Mouse (Mus musculus): ENCODE measurements around the gene Gm42688.

Gm42688 gene

DNA sequence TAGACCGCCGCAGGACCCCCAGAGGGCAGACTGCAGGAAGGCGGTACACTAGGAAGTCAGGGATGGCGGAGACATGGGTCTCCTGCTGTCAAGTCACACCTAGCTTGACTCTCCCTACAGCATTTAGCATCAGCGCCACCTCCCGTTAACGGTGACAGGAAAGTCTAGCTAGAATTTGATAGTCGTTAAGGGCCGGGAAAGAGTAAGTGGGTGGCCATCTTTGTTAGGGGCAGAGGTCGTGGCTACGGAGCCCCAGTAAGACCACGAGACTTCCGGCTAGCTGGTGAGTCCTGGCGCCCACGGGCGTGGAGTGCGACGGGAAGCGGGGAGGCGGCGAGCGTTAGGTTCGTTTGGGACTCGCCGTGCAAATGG is at the start of gene Gm42688, which contains the start of gene Ccdc142:
Gene Gm42688 (plus strand): TSS at position 302 of the 372 bp plus-strand sequence.
Gene Ccdc142 (plus strand): TSS at position 286 of the 372 bp plus-strand sequence.
- DNase-seq: peak; percentile 87

DNA sequence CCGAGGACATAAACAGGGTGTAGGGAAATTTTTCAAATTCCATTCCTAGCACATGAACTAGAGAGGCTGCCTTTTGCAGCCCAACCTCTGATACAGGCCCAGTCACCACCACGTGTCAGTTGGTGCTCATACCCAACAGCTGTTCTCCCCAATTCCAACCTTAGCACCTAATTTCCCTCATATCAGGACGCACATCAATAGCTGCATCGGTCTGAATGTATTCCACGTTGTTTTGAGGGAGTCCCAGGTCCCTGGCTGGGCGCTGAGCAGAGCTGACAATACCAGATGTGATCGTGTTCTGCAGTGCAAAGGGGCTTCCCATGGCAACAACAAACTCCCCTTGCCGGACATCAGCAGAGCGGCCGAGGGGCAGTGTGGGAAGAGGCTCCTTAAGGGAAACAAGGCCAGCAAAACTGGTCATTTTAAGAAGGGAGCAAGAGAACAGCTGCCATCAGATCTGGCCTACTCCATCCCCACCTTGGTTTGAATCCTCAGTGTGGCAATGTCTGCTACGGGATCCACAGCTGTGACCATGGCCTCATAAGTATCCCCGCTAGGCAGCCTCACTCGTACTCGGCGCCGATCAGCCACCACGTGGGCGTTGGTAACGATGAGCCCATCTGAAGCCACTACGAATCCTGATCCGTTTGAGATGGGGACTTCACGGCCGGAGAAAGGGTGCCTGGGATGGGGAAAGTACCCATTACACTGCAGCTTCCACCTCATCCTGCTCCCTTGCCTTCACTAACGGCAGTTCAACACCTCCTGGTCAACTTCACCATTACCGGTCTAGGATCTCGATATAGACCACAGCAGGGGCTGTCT is 48.1 kb upstream of the Gm42688 start:
- DNase-seq: no peak

DNA sequence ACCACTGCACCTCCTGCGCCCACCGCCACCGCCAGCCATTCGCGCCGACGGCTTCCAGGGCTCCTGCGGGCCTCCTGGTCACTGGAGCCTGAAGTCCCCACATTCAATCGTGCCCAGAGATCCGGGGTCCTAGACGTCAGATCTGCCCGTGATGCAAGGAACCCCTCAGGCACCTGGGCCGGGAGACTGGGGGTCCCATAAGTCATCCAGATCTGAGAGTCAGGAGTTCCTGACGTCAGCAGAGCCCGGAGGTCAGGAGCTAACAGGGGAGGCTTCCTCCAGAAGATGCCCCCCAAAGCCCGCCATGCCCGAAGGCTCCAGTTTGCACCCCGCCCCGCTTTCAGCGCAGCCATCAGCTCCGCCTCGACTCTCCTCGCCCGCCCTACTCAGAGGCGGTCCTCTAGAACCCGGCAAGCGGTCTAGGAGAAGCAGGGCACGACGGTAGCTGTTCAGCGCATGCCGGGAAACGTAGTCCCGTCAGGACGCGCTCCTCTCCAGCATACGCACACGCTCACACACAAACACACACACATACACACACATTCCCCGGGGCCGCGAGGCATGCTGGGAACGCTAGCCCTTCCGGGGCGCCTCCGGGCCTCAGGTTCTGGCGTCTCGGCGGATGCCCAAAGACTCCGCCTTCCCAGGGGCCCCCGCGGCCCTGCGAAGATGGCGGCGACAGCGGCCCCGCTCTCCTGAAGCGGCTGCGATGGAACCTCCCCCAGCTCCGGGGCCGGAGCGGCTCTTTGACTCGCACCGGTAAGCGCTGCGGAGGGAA is 47.2 kb upstream of the Gm42688 start, which contains the start of gene Aup1:
Gene Aup1 (plus strand): TSS at position 448 of the 778 bp plus-strand sequence.
- DNase-seq: peak; percentile 94

- DNase-seq: no peak
Measured at GRCm38 (mm10) chr6:83054871-83055431, 46.5 kb upstream of the Gm42688 start, which contains the start of gene Htra2. Htra2 (minus strand) TSS chr6:83055273.

GRCm38 (mm10) chr6:83057790-83058189 is 43.6 kb upstream of the Gm42688 start, which contains the start of gene Dqx1:
Dqx1 (plus strand) TSS chr6:83057844.
- DNase-seq: no peak

- DNase-seq: no peak
Measured at GRCm38 (mm10) chr6:83058725-83059124, 42.7 kb upstream of the Gm42688 start.

- DNase-seq: no peak
Measured at GRCm38 (mm10) chr6:83065995-83066394, 35.4 kb upstream of the Gm42688 start.

- no peak for DNase-seq
Measured at GRCm38 (mm10) chr6:83066441-83066840, 35.0 kb upstream of the Gm42688 start.

DNA sequence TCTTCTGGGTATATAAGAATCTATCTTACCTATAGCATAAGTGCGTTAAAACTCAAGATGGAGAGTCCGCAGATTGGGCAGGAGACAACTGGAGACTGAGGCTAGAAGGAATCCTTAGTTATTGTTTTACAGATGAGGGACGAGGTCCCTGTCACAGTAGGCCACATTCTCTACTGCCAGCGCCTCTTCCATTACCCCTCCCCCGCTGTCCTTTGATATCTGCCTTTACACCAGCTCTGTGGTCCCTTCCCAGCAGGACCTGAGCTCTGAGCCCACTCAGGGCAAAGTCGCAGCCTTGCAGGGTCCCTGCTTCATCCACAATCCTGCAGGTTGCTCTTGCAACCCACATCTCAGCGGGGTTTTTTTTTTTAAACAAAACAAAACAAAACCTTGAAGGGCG is 33.2 kb upstream of the Gm42688 start:
- DNase-seq: no peak

DNA sequence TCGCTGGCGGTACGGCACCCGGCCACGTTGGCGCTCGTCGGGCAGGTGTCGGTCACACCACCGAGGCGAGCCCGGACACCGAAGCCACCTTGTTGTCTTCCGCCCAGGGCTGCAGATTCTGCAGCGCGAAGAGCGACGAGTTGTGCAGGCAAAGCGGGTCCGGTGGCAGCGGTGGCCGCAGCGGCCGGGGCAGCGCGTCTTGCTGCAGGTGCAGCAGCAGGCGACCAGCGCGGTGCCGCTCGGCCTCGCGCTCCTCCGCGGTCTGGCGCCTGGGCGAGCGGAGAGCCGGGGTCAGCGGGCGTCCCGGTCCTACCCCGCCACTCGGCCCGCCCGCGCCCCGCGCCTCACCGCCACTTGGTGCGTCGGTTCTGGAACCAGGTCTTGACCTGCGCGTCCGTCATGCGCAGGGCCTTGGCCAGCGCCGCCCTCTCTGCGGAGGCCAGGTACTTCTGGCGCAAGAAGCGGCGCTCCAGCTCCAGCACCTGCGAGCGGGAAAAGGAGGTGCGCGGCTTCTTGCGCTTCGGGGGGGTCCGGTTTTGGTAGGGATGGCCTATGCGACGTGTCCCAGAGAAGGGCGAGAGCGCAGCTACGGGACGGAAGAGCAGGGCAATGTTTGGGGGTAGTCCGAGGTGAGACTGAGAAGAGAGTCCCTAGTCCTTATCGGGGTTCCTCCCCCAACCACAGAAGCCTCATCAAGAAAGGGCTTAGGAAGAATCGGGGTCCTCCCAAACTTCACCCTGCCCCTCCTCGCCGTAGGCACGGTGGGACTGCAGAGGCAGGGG is 32.5 kb upstream of the Gm42688 start:
- no peak for DNase-seq

DNA sequence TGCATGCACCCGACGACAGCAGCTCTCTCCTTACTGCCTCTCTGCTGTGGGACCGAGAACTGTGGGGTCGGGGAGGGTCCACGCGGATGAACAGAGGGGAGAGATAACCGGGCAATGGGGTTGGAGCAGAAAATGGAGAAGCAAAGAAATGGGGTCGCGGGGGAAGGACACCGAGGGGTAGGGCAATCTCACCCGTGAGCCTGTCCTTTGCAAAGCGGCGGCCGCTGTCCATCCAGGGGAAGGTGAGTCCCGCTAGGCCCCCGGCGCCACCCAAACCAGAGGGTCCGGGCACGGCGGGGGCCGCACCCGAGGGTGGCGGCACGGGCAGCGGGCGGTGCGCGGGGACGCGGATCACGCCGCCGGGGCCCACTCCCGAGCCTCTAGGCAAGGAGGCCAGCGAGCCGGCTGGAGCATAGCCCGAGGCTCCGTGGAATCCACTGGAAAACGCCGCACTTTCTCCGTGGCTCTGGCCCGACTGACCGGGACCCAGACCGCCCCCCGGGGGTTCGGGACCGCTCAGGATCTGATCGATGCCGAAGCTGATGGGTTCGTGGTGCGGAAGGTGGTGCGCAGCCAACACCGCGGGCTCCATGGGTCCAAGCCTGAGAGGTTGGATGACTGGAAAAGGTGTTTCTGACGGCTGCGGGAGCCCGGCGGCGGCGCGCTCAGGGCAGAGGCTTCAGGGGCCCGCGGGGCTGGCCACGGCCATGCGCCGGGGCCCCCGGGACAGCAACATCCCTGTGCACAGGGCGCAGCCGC is 31.8 kb upstream of the Gm42688 start:
- DNase-seq: no peak

DNA sequence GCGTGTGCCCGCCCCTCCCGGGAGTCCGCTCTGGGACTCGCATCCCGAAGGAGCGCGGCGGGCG is 31.3 kb upstream of the Gm42688 start, which contains the start of gene Tlx2:
Gene Tlx2 (minus strand): TSS at position 47 of the 64 bp plus-strand sequence.
- DNase-seq: no peak

DNA sequence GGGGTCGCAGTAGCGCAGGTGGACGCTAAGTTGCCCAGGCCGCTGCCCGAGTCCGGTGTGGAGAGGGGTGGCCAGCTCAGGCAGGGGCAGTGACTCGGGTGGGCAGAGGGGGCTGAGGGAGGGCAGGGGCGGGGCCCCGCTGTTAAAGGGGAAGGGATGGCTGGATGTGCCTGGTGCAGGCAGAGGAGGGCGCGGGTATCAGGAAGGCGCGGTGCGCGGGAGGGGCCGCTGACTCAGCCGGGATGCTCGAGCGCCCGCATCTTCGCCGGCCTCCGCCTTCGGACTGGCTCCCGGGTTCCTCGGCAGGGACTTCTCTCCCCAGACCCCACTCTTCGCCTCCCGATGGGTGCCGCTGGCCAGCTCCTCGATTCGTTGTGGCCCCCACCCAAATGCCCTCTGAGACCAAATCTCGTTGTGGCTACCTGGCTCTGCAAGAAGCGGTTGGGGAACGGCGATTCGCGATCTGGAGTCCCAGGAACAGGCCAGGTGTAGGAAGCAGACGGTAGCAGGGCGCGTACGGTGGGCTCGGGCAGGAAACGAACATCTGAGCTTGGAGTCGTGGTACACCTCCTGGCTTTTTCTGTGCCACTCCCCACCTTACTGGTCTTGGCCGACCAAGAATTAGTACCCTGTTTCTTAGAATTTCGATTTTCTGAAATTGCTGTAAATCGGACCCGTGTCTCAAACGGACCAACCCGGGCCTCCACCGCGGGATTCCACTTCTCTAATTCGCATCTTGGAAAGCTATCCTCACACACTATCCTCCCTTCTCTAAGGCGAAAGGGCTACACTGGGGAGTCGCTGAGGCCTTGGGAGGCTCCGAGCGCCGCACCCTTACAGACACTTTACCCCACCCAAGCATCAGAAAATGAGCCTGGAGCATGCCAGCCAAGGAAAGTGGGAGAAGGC is 30.9 kb upstream of the Gm42688 start:
- peak; percentile 40 for DNase-seq

DNA sequence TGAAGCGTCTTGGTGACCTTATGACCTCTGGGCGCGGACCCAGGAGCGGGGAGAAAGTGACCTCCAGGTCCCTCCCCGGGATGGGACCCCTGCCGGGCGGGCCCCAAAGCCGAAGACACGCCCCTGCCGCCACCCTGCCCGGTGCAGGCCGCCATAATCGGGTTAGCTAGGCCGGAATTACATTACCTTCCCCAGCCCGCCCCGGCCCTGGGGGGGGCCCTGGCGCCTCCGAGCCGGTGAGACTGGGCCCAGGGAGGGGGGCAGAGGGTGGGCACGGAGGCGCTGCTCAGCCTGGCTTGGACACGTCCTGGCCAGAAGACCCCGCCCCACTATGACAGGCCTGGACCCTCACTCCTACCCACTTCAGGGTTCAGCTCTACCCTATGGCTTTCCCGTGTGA is 30.2 kb upstream of the Gm42688 start:
- no peak for DNase-seq

- no peak for DNase-seq
Measured at GRCm38 (mm10) chr6:83074979-83075378, 26.4 kb upstream of the Gm42688 start.

DNA sequence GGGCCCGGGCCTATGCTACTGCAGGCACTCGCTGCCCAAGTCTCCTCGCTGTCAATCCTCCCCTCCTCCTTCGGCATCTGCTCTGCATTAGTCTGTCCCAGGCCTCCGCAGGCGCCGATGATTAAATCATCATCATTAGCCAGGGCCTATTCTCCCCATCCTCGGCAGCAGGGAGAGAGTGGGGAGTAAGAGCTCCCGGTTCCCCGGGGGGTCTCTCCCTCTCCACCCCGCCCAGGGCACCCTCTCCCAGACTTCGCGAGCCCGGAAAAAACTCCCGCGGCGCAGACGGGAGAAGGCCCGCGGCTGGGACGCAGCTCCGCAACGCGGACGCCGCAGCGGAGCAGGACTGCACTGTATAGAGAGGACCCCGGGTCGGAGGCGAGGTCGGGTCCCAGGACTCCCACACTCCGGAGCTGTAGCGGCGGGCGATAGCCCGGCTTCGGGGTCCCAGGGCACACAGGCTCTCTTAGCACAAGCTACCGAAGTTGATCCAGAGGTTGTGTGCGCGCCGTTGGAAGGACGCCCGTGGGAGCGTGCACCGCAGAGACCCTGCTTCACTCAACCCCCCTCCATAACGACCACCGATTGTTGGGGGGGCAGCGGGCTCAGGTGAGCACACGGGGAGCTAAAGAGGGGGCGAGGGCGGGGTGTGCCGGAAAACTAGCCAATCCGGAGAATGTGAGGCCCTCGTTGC is 23.6 kb upstream of the Gm42688 start, which contains the start of gene Pcgf1:
Gene Pcgf1 (plus strand): TSS at position 240 of the 694 bp plus-strand sequence.
- DNase-seq: no peak

DNA sequence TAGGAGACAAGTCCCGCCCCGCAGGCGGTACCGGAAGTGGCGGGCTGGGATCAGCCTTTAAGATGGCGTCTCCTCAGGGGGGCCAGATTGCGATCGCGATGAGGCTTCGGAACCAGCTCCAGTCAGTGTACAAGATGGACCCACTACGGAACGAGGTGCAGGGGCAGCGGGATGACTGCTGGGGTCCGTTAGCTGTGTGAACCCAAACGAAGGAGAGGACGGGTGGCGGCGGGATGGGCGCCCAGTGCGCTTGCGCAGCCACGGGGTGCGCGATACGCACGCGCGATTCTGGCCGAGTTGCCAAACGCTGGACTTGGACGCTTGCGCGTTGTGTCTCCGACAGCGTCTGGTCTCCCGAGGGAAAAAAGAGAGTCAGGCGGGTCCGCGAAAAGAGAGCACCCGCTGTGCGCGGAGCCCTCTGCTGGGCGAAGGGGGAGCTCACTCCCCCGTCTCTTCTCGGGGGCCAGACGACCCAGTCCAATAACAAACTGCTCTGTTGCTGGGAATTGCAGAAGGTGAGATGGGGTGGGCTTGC is 23.0 kb upstream of the Gm42688 start:
- DNase-seq: peak; percentile 99

DNA sequence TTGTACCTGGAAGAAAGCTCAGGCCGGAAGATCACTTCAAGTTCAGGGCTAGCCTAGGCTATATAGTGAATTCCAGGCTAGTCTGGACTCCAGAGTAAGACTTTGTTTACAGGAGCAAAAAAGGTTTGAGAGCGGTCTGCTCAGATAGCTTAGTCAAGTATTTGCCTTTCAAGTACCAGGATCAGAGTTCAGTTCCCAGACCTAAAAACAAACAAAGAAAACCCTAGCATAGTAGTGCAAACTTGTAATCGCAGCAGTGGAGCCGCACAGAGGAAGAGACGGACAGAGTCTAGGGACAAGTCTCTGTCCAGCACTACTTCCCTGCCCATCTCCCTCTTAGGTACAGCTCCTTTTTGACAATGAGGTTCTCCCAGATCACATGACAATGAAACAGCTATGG is 21.2 kb upstream of the Gm42688 start:
- DNase-seq: no peak

DNA sequence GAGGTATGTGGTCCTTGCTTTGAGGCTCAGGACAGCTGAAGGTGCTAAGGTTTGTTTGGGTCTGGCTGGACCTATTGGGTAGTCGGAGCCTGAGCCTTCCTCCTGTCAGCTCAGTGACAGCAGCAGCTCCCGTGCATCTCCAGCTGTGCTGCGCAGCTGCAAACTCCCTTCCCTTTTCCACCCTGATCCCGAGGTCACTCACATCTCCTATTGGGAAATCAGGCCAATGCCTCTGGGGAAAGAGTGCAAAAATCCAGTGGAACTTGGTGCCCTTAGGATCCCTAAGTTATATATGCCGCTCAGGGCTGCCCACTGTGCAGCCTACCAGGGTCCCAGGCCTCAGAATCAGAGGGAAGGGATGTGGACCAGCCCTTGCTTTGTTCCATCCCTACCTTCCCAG is 17.9 kb upstream of the Gm42688 start:
- no peak for DNase-seq

- no peak for DNase-seq
Measured at GRCm38 (mm10) chr6:83084477-83084876, 16.9 kb upstream of the Gm42688 start.

All from cerebellum, adult 11 months (tissue).